Mouse (Mus musculus) stomach, embryonic 14.5 days (tissue): ENCODE measurements around the gene Gm12185. TPM values are rescaled to one million over a fixed set of nuclear protein-coding genes. Genes with fewer than 3 reads are reported as not detected.
"Not testable (repeated sequence)": the region's sequence is repeated elsewhere in the genome, so short reads cannot be mapped to it uniquely, and the experiment has no call there.

ENCODE experiments used
- ATAC-seq: fragments of 200-750 bp; cut with Nextera tagmentation; 2 replicates; pipeline ENCODE4 v1.8.0; 2017; ENCODE audit warnings: low read depth, moderate TSS enrichment; ENCODE audit not compliant: insufficient number of reproducible peaks, insufficient read depth, low FRiP score
- H3K27ac ChIP-seq: fragments of 300-500 bp; sonication (generic); 2 replicates; pipeline ENCODE4 v1.5.1; 2014; ENCODE audit warnings: mild to moderate bottlenecking, low read length, moderate library complexity, mixed read lengths
- H3K27me3 ChIP-seq: fragments of 300-500 bp; sonication (generic); 2 replicates; pipeline ENCODE4 v1.6.1; 2014; ENCODE audit warnings: low read length, control low read depth, mixed read lengths; ENCODE audit not compliant: control insufficient read depth, insufficient read depth
- H3K36me3 ChIP-seq: fragments of 300-500 bp; sonication (generic); 2 replicates; pipeline ENCODE4 v1.6.1; 2014; ENCODE audit warnings: mild to moderate bottlenecking, control low read depth, low read length, moderate library complexity, mixed read lengths; ENCODE audit not compliant: control insufficient read depth, insufficient read depth
- H3K4me1 ChIP-seq: fragments of 300-500 bp; sonication (generic); 2 replicates; pipeline ENCODE4 v1.6.1; 2014; ENCODE audit warnings: low read length, control low read depth, mixed read lengths; ENCODE audit not compliant: control insufficient read depth, insufficient read depth
- H3K4me2 ChIP-seq: fragments of 300-500 bp; sonication (generic); replicated peaks from 2 replicates; pipeline ENCODE4 v1.6.1; 2014; ENCODE audit warnings: low read depth, low read length, control low read depth
- H3K4me3 ChIP-seq: fragments of 300-500 bp; sonication (generic); 2 replicates; pipeline ENCODE4 v1.5.1; 2014; ENCODE audit warnings: low read depth, low read length, control low read depth
- H3K9ac ChIP-seq: fragments of 300-500 bp; sonication (generic); replicated peaks from 2 replicates; pipeline ENCODE4 v1.6.1; 2014; ENCODE audit warnings: low read depth, mild to moderate bottlenecking, control low read depth, low read length, moderate library complexity, mixed read lengths
- H3K9me3 ChIP-seq: fragments of 300-500 bp; sonication (generic); 2 replicates; pipeline ENCODE4 v1.6.1; 2016; ENCODE audit warnings: low read depth, low read length, control low read depth; ENCODE audit not compliant: control insufficient read depth
- WGBS: fragments of 180-500 bp; shearing (Covaris S2); extraction: QIAGEN DNeasy Blood & Tissue Kit; methylation state at CpG from one replicate; pipeline ENCODE4 v1.1.7; 2014; 5-methylcytosine and 5-hydroxymethylcytosine counted together
- polyA plus RNA-seq: library from polyadenylated mRNA; unstranded; fragments of >200 nt; fragmentation: Nextera tagmentation; extraction: Ambion mirVana; gene quantifications from 2 replicates; pipeline ENCODE4 v1.2.1, GENCODE M21; 2014

Gene Gm12185
- not detected in 2 replicates for polyA plus RNA-seq

DNA sequence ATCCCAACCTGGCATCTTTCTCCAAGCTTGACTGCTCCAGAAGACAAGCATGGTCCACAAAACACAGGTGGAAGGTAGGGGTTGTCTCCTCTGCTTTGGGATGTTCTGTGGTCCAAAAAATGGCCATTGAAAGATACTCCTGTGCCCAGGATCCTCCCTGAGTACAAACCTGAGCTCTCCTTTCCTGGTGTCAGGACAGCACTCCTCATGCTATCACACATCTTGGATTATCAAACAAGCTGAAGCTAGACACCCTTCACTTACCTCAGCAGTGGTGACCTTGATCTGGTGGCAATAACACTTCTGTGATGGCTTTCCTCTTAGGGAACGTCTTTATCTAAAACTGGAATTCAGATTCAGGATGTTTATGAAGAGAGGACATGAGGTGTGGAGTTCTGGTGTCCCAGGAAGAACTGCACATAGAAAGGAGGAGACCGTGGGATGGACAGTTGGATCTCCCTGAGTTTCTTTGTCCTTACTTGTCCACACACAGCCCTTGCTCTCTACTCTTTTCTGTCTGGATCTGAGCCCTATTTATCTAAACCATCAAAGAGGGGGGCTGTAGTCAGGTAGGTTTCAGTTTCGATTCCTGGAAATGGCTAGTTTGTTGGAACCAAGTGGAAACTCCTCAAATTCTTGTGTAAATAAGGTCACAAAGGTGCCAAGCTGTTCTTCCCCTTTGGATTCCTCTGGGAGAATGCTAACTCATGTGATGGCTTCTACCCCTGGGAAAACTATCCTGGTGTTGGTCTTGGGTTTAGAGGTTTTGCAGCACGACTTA, at the start of gene Gm12185:
Gm12185 (minus strand) TSS at position 487 of the 781 bp plus-strand sequence.
- not testable (repeated sequence) for ATAC-seq, H3K27me3 ChIP-seq, H3K4me3 ChIP-seq, H3K9me3 ChIP-seq, H3K4me1 ChIP-seq, H3K9ac ChIP-seq, H3K27ac ChIP-seq, H3K4me2 ChIP-seq, H3K36me3 ChIP-seq
- 50% methylated on average over 4 of the region's 4 CpGs for WGBS

DNA sequence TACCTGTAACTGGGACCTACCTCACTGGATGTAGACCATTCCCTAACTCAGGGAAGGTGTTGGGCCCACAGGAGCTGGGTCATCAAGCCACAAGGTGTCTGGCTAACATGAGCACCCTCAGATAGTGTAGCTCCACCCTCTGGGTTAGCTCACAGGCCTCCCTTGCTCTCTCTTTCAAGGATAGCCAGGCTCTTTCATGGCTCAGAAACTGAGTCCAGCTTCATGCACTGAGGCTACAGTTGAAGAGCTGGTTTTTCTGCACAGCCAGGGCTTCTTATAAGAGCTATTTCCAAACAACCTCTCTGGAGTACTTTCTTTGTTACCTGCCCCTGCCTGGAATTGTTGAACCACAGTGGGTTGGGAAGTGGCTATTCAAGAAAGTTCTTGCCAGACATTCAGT, 20.0 kb upstream of the Gm12185 start:
- H3K36me3 ChIP-seq, H3K4me2 ChIP-seq, H3K9me3 ChIP-seq, H3K4me1 ChIP-seq, H3K27ac ChIP-seq, H3K27me3 ChIP-seq, H3K4me3 ChIP-seq, H3K9ac ChIP-seq, ATAC-seq: not testable (repeated sequence)

DNA sequence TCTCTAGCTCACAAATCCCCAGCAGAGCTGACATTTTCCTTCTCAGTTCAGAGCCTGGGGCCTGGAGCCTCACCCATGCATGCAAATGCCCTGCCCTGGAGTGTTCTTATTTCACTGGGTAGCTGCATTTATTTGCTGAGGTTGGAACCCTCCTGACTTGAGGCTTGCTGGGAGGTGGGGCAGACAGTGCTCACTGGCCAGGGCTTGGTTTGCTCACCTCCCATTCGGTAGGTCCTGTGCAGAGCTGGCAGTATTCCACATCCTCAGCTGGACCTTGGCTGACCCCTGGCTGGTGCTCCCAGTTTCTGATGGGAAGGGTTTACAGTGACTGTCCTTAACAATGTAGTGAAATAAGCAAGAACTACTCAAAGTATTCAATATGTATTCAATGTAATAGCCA, 14.8 kb upstream of the Gm12185 start:
- not testable (repeated sequence) for H3K4me1 ChIP-seq, H3K36me3 ChIP-seq, H3K27me3 ChIP-seq, H3K9me3 ChIP-seq, H3K27ac ChIP-seq, ATAC-seq, H3K9ac ChIP-seq, H3K4me3 ChIP-seq, H3K4me2 ChIP-seq
- 0% methylated on average over 1 of the region's 1 CpGs for WGBS

DNA sequence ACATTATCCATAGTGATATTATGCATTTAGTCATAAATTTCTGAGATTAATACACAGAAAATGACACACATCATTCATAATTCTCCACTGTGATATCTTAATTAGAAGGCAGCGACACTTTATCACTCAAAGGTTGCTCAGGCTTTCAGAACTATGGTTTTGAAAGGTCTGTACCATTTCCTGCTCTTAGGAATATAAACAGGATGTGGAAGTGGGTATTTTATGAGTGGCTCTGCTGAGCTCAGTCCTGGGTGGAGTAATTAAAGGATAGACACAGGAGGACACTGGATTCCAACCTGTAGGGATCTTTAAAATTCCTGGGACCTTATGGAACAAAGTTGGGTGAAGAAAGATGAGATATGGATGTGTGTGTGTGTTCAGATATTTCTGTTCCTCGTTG, 14.3 kb upstream of the Gm12185 start:
- 57% methylated on average over 2 of the region's 2 CpGs for WGBS
- not testable (repeated sequence) for H3K27ac ChIP-seq, H3K4me2 ChIP-seq, H3K27me3 ChIP-seq, H3K36me3 ChIP-seq, H3K9ac ChIP-seq, H3K4me3 ChIP-seq, H3K4me1 ChIP-seq, H3K9me3 ChIP-seq, ATAC-seq

DNA sequence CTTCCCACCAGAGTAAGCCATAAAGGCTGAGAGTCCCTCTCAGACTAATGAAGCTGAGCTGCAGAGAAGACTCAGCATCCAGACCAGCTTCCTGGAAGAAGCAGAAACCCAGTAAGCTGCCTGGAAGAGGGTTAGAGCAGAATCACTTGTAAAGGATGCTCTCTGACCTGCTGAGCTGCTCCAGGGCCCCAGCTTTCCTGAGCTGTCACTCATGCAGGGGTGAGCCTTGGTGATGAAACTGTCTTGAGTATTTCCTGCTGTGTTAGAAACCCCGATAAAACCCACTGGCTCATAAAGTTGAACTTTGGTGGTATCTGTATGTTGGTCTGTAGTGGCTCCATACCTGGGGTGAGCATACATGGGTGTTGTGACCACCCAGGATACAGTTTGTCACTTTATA, 8.4 kb upstream of the Gm12185 start:
- H3K4me2 ChIP-seq, ATAC-seq, H3K4me3 ChIP-seq, H3K27me3 ChIP-seq, H3K4me1 ChIP-seq, H3K9ac ChIP-seq, H3K9me3 ChIP-seq, H3K36me3 ChIP-seq, H3K27ac ChIP-seq: not testable (repeated sequence)
- 68% methylated on average over 1 of the region's 1 CpGs for WGBS

DNA sequence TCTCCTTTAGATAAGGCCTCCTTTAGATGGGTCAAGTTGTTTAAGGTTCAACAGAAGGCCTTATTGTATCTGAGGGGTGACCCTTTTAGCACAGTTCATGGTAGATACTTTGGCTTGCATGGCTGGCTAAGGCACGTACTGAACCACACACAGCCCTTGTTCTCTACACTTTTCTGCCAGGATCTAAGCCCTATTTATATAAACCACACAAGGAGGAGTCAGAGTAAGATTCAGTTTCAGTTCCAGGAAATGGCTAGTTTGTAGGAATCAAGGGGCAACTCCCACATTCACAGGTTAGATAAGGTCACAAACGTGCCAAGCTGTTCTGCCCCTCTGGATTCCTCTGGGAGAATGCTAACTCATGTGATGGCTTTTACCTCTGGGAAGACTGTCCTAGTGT, 2.0 kb upstream of the Gm12185 start, which contains the start of gene Tgtp1:
Tgtp1 (minus strand) TSS at position 155 of the 400 bp plus-strand sequence.
- not testable (repeated sequence) for H3K9ac ChIP-seq, H3K4me1 ChIP-seq, H3K27me3 ChIP-seq, H3K36me3 ChIP-seq, H3K27ac ChIP-seq, H3K9me3 ChIP-seq, H3K4me2 ChIP-seq, H3K4me3 ChIP-seq, ATAC-seq
- WGBS = 19% methylated on average over 2 of the region's 2 CpGs

DNA sequence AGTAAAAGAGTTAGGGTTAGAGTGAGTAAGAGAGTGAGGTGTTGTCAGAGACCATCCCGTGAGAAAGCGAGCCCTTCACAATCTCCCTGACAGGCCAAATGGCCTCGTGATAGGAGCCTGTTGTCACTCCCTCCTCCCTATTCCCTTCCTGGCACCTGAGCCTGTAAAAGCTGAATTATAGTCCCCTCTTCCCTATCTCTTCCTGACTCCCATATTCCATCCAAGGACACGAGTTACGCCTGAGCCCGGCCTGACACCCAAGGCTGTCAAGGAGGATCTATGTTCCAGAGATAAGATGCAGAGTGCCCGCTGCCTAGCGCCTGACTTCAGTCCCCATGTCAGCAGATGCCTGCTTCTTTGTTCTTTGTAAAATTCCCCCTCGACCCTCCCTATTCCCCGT, 1.3 kb upstream of the Gm12185 start:
- not testable (repeated sequence) for H3K4me2 ChIP-seq, H3K9ac ChIP-seq, H3K4me3 ChIP-seq, H3K36me3 ChIP-seq, H3K4me1 ChIP-seq, H3K9me3 ChIP-seq, H3K27me3 ChIP-seq, ATAC-seq, H3K27ac ChIP-seq
- 30% methylated on average over 10 of the region's 10 CpGs for WGBS

DNA sequence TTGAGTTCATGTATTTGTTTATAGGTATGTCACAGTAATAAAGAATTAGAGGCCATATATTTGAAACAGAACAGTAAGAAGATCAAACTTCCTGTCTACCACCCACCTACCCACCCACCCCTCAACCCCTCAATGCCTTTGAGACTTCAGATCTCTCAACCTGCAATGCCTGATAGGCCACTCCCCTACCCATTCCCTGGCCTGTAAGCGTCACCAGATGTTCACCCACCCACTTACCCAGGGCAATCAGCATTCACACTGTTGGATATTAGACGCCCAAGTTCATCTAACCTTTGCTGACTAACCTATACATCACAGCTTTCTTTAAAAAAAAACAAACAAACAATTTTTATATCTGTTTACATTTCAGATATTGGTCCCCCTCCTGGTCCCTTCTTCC, 2.0 kb downstream of the Gm12185 start:
- WGBS = 68% methylated on average over 1 of the region's 2 CpGs
- H3K9ac ChIP-seq, ATAC-seq, H3K4me1 ChIP-seq, H3K36me3 ChIP-seq, H3K27ac ChIP-seq, H3K4me3 ChIP-seq, H3K9me3 ChIP-seq, H3K27me3 ChIP-seq, H3K4me2 ChIP-seq: not testable (repeated sequence)

DNA sequence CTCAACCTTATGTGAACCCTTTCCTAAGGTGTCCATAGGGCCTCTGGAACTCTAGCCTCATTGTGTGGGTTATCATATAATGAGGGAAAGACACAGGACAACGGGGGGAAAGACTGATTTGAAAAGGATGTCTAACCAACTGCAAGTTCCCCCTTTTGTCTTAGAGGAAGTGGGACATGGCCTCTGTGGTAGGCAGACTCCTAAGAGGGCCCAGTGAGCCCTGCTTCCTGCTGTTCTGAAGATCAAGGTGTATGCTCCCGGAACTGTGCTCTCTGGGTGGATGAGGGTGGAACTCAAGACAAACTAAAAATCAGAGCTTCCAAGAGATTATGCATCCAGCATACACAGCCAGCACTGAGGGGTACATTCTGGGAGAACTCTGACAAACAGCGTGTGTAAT, 3.8 kb downstream of the Gm12185 start:
- not testable (repeated sequence) for ATAC-seq, H3K36me3 ChIP-seq, H3K4me2 ChIP-seq, H3K27me3 ChIP-seq, H3K9me3 ChIP-seq, H3K4me1 ChIP-seq, H3K4me3 ChIP-seq, H3K9ac ChIP-seq, H3K27ac ChIP-seq
- whole genome bisulfite sequencing = 81% methylated on average over 2 of the region's 3 CpGs
